Mouse (Mus musculus): Measurements from ENCODE around the gene Fndc3b.

The Fndc3b gene

DNA sequence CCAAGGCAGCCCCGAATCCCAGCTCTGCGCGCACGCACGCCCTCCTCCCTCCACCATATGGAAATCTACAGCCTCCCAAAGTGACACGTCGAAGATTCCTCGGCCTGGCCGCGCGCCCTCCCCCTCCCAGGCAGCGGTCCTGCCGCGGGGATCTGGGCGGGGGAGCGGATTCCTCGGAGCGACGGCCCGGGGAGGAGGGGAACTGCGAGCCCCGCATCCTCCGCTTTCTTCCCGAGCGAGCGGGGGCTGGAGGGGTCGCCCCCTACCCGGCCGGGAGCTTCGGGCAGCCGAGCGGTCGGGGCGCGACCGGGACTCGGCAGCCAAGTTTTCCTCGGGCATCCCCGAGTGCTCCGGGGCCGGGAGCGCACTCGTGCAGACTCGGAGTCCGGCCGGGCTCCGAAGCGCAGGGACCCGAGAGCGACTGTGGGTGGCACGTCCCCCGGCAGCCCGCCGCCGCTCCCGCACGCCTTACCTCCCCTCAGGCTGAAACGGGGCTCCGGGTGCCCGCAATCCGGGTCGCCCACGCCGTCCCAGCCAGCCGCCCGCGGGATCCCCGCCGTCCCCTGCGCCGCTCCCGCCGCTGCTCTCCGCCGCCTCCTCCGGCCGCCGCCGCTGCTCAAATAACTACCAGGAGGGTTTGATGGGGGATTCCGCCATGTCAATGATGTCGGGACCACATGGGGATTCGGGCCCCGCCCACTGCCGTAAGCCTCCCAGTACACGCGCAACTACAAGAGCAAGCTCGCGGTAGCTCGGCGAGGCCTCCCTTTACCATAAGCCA is at the start of gene Fndc3b:
Gene Fndc3b (minus strand): TSS at position 660 of the 781 bp plus-strand sequence.
- peak; percentile 80 to 88 for DNase-seq (ENCODE audit: low spot score in 2 of 2)

DNA sequence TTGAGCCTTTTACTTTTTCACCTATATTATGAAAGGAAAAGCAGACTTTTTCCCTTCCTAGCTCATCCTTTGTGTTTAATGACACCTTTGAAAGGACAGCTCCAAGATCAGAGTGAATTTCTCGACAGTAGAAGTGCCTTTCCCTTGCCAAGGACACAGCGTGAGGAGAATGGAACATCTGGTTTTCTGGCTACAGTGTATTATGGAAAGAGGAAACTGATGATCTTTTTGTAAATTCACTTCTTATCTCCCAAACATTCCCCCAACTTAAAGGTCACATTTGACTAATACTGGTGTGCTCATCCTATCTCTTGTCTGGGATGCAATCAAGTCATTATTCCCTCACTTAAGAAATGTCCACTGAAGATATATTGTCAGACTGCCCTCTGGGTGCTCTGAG is 49.2 kb upstream of the Fndc3b start:
- DNase-seq (ENCODE audit: low spot score in 2 of 2), result no peak

DNA sequence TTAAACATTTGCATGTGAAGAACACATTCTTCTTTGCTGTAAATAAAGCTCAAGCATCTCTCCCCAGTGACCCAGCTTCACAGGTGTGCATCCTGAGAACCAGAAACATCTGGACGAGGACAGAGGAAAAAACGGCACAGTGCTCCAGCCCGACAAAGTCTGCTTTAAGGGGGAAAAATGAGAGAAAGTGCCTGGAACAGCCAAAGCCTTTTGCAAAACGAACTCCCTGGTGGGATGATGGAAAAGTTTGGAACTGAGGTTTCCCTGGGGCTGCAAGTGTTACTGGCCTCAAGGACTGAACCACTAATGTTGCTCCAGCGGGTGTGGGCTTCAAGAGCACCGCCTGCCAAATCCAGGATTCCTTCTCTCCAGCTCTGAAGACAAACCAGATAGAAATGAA is 47.9 kb upstream of the Fndc3b start:
- no peak for DNase-seq (ENCODE audit: low spot score in 2 of 2)

DNA sequence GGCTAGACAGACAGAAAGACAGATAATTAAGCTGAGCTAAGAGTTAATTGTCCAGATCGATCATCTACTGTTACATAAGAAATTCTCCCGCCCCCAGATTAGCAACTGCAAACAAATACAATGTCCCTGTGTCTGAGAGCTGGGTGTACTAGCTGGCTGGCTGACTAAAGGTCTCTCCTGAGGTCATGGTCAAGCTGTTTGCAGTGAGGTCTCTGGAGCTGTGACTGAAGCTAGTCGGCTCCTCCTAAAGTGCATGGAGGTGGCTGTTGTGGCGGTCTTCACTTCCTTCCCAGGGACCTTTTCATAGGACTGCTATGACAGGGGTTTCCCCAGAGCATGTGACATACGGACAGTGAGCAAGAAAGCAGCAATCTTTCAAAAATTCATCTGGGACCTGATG is 40.5 kb upstream of the Fndc3b start:
- DNase-seq (ENCODE audit: low spot score in 2 of 2), result no peak

DNA sequence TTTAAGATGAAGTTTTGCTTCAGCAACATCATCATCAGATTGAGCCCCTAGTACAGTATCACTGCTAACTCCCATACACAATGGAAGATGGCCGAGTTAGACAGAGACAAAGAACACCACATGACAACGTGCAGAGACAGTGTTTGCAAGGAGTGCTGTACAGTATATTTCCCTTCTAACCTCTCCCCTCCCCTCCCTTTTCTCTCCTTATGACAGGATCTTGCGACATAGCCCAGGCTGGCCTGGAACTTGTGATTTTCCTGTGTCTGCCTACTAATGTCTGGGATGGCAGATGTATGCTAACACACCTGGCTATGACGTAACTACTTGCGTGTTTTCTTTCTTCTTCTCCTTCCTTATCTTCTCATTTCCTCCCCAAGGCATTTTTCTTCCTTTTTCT is 40.0 kb upstream of the Fndc3b start:
- DNase-seq (ENCODE audit: low spot score in 2 of 2), result no peak

DNA sequence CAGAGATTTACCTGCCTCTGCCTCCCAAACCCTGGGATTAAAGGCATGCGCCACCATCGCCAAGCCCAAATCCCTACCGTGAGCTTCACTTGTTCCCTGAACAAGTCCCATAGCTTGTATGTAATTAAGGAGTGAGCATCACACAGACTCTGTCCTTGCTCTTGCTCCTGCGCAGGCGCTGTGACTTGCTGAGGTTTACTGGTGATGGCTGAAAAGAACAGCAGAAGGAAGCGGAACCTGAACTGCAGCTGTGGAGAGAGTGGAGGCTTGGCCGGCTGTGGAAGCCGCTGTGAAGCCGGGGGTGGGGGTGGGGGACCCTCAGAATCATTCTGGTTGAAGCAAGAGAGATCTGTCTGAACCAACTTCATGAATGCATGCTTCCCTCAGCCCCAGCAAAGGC is 34.5 kb upstream of the Fndc3b start:
- DNase-seq (ENCODE audit: low spot score in 2 of 2), result no peak

DNA sequence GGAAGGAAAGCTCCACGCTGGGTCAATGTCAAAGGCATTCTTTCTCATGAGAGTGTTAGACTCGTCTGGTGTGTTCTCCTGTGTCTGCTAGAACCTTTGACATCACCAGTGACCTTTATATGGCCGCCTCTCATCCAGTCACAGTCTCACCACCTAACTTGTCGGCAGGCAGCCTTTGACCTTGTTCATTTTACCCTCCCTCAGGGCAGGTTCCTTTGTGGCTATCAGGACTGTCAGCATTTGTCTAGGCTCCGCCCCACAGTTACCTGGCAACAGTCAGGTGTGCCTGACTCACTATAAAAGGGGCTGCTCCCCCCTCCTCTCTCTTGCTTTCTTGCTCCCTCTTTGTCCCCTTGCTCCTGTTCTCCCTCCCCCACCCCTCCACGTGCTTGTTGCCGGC is 33.6 kb upstream of the Fndc3b start:
- DNase-seq (ENCODE audit: low spot score in 2 of 2), result no peak

DNA sequence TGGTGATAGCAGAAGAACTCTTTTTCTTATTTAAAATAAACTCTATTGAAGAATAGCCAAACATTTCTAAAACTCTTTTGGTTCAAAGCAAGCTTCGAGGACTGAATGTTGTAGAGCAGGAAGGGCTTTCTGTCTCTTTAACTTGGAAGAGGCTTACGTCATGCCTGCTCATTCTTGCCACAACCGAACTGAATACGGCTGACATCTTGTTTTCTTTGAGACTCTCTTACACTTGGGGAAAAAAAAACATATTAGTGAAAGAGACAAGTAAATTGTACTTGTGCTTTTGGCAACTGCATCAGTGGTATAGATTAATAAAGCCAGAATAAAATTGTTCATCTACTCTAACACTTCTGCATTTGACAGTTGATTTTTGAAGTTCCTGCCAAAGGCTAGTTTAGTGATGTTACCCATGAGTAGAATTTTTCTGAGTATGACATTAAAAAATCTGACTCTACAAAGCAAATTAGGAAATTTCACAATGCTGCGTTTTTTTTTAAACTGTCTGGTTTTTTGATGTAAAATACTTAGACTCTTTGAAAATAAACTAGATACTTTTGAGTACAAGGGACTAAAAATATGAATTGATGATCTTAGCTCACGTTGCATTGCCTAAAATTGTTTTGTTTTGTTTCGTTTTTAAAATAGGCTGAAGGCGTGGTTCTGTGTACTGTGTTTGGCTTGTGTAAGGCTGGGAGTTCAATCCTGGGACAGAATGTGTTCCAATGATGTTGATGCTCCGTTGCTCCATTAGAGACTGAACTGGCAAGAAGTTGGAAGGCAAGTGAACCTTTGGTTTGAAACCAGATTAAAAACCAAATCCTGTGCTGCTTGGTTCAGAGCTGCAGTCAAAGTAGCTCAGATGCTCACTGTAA is 32.4 kb upstream of the Fndc3b start:
- DNase-seq (ENCODE audit: low spot score in 2 of 2), result no peak

DNA sequence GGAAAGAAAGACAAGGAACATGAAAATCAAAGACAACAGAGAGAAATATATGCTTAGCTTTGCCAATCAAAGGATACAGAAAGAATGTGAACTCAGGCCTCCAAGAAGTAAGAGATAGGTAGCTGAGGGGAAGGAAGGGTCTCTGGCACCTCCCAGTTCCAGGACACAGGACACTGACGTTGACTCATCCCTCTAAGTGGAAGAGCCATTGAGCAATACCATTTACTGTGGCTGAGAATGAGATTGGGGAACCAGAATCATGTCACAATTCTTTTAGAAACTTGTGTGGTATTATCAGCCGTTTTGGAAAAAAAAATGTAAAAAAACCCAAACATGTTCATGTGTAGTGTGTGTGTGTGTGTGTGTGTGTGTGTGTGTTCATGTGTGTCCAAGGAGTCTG is 31.0 kb upstream of the Fndc3b start:
- DNase-seq (ENCODE audit: low spot score in 2 of 2), result no peak

DNA sequence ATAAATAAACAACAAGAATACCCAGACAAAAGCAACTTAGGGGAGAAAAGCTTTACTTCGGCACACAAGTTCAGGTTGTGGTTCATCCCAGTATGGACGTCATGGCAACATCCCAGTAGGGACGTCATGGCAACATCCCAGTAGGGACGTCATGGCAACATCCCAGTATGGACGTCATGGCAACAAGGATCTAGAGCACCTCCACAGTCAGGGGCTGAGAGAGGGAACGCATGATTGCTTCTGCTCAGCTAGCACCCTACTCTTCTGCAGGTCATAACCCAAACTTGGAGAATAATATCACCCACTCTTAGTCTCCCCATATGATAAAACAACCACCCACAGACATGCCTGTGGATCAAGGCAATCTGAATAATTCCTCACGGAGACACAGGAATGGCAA is 29.0 kb upstream of the Fndc3b start:
- DNase-seq (ENCODE audit: low spot score in 2 of 2), result no peak

DNA sequence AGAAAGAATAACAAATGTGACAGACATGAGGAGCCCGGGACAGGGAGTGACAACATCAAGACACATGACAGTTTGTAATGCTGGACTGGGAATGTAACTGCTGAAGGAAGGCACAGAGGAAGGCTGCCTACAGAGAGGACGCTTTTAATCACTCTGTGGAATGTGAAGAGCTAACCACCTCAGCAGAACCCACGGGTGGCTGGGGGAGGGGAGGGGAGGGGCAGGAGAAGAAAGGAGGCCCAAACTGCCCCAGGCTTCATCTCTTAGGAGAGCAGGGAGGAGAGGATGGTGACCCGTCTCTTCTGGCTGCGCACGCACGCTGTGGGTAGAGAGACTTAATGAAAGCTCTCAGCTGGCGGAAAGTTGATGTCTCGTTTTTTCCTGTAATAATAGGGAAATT is 25.1 kb upstream of the Fndc3b start:
- no peak for DNase-seq (ENCODE audit: low spot score in 2 of 2)

DNA sequence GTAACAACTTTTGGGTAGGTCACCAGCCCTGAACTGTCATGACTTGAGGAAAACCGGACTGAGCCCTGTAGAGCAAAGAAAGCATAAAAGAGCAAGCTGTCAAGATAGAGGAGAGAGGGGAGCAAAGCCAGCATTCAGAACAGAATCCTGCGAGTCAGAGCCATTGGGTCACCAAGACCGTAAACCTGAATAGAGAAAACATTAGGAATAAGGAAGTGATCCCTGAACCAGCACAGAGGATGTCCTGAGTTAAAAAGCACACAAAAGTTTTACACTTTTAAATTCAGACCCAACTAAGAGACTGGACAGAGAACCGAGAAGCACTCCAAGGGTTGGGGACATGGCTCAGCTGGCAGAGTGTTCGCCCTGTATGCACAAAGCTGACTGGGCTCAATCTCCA is 24.0 kb upstream of the Fndc3b start:
- no peak for DNase-seq (ENCODE audit: low spot score in 2 of 2)

DNA sequence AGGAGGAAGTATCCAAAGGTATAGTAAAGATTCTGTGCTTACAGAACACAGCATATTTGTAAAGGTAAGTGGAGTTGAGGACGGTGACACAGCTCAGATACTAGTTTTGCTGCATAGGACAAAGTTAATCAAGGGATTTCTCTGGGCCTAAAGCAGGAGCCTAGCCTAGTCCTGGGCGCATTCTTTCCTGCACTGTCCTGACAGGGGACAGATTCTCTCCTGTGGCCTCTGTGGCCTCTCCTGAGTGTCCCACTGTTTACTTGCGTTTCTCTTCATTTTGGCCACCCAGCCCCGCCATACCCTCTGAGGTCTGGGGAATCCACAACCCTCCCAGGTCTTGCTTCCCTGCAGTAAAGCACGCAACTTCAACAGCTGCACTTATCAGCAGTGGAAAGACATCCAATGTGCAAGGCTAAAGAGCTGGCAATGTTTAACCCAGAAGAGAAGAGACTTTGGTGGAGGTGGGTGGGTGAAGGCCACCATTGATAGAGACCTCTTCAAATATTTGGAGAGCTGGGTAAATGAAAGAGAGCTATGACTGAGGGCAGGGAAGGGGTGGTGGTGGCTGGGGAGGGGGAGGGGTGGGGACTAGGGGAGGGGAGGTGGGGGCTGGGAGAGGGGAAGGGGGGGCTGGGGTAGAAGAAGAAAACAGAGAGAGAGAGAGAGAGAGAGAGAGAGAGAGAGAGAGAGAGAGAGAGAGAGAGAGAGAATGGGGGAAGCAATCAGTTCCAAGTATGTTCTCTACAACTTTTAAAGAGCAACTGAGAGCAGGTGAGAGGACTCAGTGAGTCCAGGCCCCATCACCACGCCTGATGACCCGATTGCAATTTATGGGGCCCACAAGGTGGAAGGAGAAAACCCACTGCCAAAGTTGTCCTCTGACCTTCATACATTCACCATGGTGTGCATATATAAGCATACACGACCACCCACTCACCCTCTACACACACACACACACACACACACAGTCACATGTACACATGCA is 18.0 kb upstream of the Fndc3b start:
- no peak for DNase-seq (ENCODE audit: low spot score in 2 of 2)

DNA sequence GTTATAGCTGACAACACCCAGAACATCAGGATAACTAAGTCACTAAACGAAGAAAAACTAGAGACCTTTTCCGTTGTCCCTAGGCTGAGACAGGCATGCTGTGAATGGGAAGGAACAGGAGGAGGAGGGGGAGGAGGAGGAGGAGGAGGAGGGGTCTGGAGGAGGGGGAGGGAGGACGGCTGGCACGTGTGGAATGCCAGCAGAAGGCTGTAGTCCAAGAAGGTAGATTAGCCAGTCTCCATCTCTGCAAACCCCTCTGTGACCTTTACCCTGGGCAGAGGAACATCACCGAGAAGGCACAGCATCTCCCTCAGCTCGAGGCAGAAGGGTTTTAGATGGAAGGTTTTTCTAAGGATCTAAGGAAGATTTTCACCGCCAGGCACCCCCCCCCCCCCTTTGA is 17.1 kb upstream of the Fndc3b start:
- no peak for DNase-seq (ENCODE audit: low spot score in 2 of 2)

DNA sequence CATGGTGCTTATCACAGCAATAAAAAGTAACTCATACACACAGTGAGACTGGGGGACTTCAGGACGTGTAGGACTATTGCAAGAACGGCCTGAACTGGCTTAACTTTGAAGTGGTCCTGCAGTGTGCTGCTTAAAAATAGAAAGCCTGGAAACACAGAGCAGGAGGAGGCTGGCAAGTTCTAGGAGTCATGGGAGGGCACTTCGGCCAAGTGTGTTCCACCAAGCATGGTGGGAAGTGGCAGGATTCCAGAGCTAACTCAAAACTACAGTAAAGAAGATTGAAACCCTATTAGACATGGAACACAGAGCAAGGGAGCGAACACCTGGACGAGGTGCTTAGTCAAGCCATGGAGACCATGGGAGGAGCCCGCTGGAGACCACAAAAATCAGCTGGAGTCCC is 14.6 kb upstream of the Fndc3b start:
- DNase-seq (ENCODE audit: low spot score in 2 of 2), result no peak

DNA sequence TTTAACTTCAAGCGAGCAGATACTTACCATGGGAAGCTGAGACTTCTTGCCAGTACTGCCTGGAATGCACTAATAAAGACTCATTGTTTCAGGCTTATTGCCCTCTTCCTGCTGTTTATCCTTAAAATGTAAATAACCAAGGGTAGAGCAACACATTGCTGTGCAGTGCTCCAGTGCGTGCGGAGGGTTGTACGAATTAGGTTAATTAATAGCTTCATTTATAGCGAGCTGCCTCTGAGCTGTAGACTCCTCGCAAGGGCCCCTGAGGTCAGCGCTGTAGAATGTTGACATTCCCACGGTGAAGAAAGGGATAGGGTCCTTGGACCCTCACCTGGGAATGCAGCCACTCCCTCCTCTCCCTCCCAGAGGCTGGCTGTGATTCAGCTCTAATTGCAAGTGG is 13.1 kb upstream of the Fndc3b start:
- DNase-seq (ENCODE audit: low spot score in 2 of 2), result no peak

DNA sequence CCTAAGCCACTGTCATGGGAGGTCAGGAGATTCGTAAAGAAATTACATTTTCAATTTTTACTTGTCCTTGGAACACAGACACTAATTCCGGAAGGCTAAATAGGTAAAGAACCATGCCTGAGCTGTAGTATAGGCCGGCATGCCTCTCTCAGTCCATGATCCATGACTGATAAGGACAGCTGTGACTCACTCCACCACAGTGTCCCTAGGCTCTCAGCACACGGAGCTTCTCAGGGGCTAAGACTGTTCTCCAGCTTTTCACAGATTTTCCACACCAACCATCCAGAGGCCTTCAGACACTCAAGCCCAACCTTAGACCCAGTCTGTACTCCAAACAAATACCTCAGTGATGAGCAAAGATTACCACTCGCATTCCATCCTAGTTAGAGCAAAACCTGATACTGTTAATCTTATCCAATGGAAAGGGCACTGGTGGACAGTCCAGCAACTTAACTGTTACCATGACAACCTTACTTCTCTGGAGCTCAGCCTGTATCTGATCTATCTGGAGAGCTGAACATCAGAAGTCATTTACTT is 7.8 kb upstream of the Fndc3b start:
- DNase-seq (ENCODE audit: low spot score in 2 of 2), result no peak

DNA sequence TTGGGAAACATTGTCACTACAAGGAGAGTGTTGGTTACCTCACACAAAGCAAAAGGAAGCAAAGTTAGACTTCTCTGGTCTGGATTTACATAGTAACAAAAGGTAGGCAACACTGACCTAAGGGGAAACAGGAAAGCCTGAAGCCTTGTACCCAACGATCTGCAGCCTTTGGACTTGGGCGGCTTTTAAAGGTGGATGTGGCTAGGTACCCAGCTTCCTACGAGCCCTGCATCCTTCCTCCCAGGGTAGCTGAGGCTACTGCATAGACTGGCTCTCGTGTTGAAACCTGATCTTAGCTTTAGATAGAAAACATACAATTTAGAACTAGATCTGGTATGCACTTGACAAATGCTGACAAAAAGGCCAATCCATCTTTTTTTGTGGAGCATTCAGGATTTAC is 2.9 kb upstream of the Fndc3b start:
- DNase-seq (ENCODE audit: low spot score in 2 of 2), result no peak

DNA sequence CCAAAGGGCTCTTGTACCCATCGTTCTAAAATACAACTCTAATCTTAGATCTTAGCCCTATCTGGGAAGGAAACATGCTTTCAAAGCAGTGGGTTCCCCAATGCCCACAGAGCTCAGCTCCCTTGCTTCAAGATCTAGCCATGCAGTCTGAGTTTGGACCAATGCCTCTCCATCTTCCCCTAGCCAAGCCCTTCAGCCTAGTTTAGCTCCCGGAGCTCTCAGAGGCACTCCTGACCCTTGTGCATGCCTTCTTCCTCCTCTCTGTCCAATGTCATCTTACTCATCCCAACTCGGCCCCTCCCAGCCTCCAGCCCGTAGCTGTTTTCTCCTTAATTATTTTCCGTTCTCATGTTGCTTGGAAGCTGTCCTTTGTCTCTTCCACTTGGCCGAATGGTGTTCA is 1.3 kb upstream of the Fndc3b start:
- DNase-seq (ENCODE audit: low spot score in 2 of 2), result no peak

DNA sequence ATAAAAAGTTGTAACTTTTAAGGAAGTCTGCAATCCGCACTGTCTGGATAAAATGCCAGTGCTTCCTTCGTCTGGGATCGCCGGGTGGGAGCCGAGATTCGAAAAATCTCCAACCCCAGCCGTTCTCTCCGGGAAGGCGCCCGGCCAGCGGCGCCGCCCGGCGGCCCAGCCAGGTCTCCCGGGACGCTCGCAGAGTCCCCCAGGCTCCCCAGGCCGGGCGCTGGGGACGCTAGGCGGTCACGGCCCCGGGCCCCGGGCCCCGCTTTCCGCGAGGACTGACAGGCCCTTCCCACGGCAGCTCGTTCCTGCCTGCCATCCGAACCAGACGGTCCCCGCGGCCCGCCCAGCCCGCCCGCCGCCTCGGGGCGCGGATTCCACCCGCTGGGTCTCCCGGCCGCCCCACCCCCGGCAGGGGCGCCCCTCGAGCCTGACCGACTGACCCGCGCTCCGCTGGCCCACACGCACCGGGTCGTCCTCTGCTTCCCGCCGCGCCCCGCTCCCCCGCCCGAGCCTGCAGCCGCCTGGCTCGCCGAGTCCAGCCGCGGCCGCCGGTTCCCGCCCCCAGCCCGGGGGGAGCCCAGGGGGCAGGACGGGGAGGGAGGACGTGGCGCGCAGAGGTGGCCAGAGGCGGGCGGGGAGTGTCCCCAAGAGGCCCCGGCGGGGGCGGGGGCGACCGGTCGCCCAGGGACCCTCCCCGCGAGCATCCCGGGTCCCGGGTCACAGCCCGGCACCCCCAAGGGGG is 1.0 kb downstream of the Fndc3b start:
- peak; percentile 25 to 71 for DNase-seq (ENCODE audit: low spot score in 2 of 2)
